Mouse (Mus musculus) embryonic facial prominence, embryonic 14.5 days (tissue): Measurements from ENCODE around the gene Nedd4. TPM values are rescaled to one million over a fixed set of nuclear protein-coding genes. Genes with fewer than 3 reads are reported as not detected.

Experiments
- ATAC-seq: fragments of 200-750 bp; cut with Nextera tagmentation; 2 replicates; pipeline ENCODE4 v1.8.0; 2017; ENCODE audit warnings: low read depth, moderate number of reproducible peaks, moderate TSS enrichment
- DNase-seq: peaks from one replicate; pipeline ENCODE4 v3.0.0-alpha.2; 2015; ENCODE audit warnings: low spot score
- H3K27ac ChIP-seq: fragments of 300-500 bp; sonication (generic); replicated peaks from 2 replicates; pipeline ENCODE4 v1.5.1; 2014; ENCODE audit warnings: low read depth, mild to moderate bottlenecking, low read length, moderate library complexity
- H3K27me3 ChIP-seq: fragments of 300-500 bp; sonication (generic); replicated peaks from 2 replicates; pipeline ENCODE4 v1.6.1; 2014; ENCODE audit warnings: low read length; ENCODE audit not compliant: control insufficient read depth, insufficient read depth
- H3K36me3 ChIP-seq: fragments of 300-500 bp; sonication (generic); 2 replicates; pipeline ENCODE4 v1.6.1; 2014; ENCODE audit warnings: low read length, mixed read lengths; ENCODE audit not compliant: control insufficient read depth, insufficient read depth
- H3K4me1 ChIP-seq: fragments of 300-500 bp; sonication (generic); 2 replicates; pipeline ENCODE4 v1.6.1; 2014; ENCODE audit warnings: antibody characterized with exemption, low read length; ENCODE audit not compliant: control insufficient read depth, insufficient read depth
- H3K4me2 ChIP-seq: fragments of 300-500 bp; sonication (generic); 2 replicates; pipeline ENCODE4 v1.6.1; 2014; ENCODE audit warnings: low read depth, mild to moderate bottlenecking, low read length, moderate library complexity, mixed read lengths
- H3K4me3 ChIP-seq: fragments of 300-500 bp; sonication (generic); 2 replicates; pipeline ENCODE4 v1.5.1; 2014; ENCODE audit warnings: low read depth, mild to moderate bottlenecking, low read length
- H3K9ac ChIP-seq: fragments of 300-500 bp; sonication (generic); 2 replicates; pipeline ENCODE4 v1.6.1; 2014; ENCODE audit warnings: low read depth, mild to moderate bottlenecking, low read length, moderate library complexity, mixed read lengths
- H3K9me3 ChIP-seq: fragments of 300-500 bp; sonication (generic); 2 replicates; pipeline ENCODE4 v1.6.1; 2016; ENCODE audit warnings: low read length; ENCODE audit not compliant: control insufficient read depth
- WGBS: fragments of 180-500 bp; shearing (Covaris S2); extraction: QIAGEN DNeasy Blood & Tissue Kit; methylation state at CpG from one replicate; pipeline ENCODE4 v1.1.7; 2014; 5-methylcytosine and 5-hydroxymethylcytosine counted together
- polyA plus RNA-seq: library from polyadenylated mRNA; unstranded; fragments of >200 nt; fragmentation: Nextera tagmentation; extraction: Ambion mirVana; gene quantifications from 2 replicates; pipeline ENCODE4 v1.2.1, GENCODE M21; 2014

Gene Nedd4
- polyA plus RNA-seq, 1 experiment from 2014 or later, result 649 TPM

- Histone ChIP-seq H3K27me3 (no peaks in the 10 kb centered on the region), H3K4me1 (peaks cover 49% of the 10 kb centered on the region), H3K9ac (0 out of 2 replicates have a peak overlapping the region, but pooled peaks have one; percentile 9), H3K36me3 (peaks cover 84% of the 10 kb centered on the region), H3K4me2 (0 out of 2 replicates have a peak overlapping the region, but pooled peaks have one; percentile 21), H3K9me3 (no peaks in the 10 kb centered on the region), H3K4me3 (no peak overlapping the region), H3K27ac (peak overlapping the region; percentile 72; the same call in 1 of the 2 replicates)
- ATAC-seq (no peak), DNase-seq (no peak)
- 86% methylated on average over 14 of the region's 14 CpGs for WGBS
Observed at GRCm38 (mm10) chr9:72693861-72694260, 31.7 kb downstream of the Nedd4 start.

GRCm38 (mm10) chr9:72696508-72696907 lies 34.4 kb downstream of the Nedd4 start:
- H3K4me3 ChIP-seq, result no peak overlapping the region
- no peaks in the 10 kb centered on the region for H3K9me3 ChIP-seq
- peaks cover 81% of the 10 kb centered on the region for H3K36me3 ChIP-seq
- 0 out of 2 replicates have a peak overlapping the region, but pooled peaks have one; percentile 3 for H3K9ac ChIP-seq
- peak overlapping the region; percentile 16; the same call in 1 of the 2 replicates for H3K4me2 ChIP-seq
- DNase-seq, result no peak
- no peak for ATAC-seq
- H3K27ac ChIP-seq, result no peak overlapping the region
- peaks cover 54% of the 10 kb centered on the region for H3K4me1 ChIP-seq
- H3K27me3 ChIP-seq, result no peaks in the 10 kb centered on the region
- WGBS, result 41% methylated on average over 3 of the region's 3 CpGs

- Histone ChIP-seq H3K27ac (no peak overlapping the region), H3K4me3 (no peak overlapping the region), H3K4me2 (no peak overlapping the region), H3K9ac (no peak overlapping the region), H3K36me3 (peaks cover 86% of the 10 kb centered on the region), H3K4me1 (peaks cover 45% of the 10 kb centered on the region), H3K27me3 (no peaks in the 10 kb centered on the region), H3K9me3 (no peaks in the 10 kb centered on the region)
- WGBS, result 88% methylated on average over 4 of the region's 4 CpGs
- DNase-seq (no peak), ATAC-seq (no peak)
Observed at GRCm38 (mm10) chr9:72697779-72698178, 35.6 kb downstream of the Nedd4 start.

GRCm38 (mm10) chr9:72699702-72700101 lies 37.6 kb downstream of the Nedd4 start:
- H3K4me1 ChIP-seq, result peaks cover 29% of the 10 kb centered on the region
- DNase-seq, result no peak
- no peaks in the 10 kb centered on the region for H3K9me3 ChIP-seq
- ATAC-seq, result peak; percentile 26; the same call in 1 of the 2 replicates
- no peak overlapping the region for H3K9ac ChIP-seq
- no peaks in the 10 kb centered on the region for H3K27me3 ChIP-seq
- WGBS, result 53% methylated on average over 3 of the region's 3 CpGs
- no peak overlapping the region for H3K4me2 ChIP-seq
- peak overlapping the region; percentile 10; the same call in 1 of the 2 replicates for H3K27ac ChIP-seq
- H3K36me3 ChIP-seq, result peaks cover 87% of the 10 kb centered on the region
- no peak overlapping the region for H3K4me3 ChIP-seq

- H3K27me3 ChIP-seq, result no peaks in the 10 kb centered on the region
Observed at GRCm38 (mm10) chr9:72701441-72701840, 39.3 kb downstream of the Nedd4 start.

GRCm38 (mm10) chr9:72702075-72702474 lies 39.9 kb downstream of the Nedd4 start:
- no peaks in the 10 kb centered on the region for H3K27me3 ChIP-seq

More at GRCm38 (mm10) chr9:72701441-72701840, 39.3 kb downstream of the Nedd4 start:
- Histone ChIP-seq H3K9me3 (no peaks in the 10 kb centered on the region), H3K9ac (no peak overlapping the region), H3K27ac (no peak overlapping the region), H3K4me2 (no peak overlapping the region), H3K36me3 (peaks cover 91% of the 10 kb centered on the region), H3K4me3 (no peak overlapping the region), H3K4me1 (peaks cover 28% of the 10 kb centered on the region)
- ATAC-seq, result no peak
- DNase-seq, result no peak
- WGBS, result 48% methylated on average over 8 of the region's 8 CpGs

GRCm38 (mm10) chr9:72703142-72703541 lies 41.0 kb downstream of the Nedd4 start:
- Histone ChIP-seq H3K27ac (no peak overlapping the region), H3K36me3 (peaks cover 91% of the 10 kb centered on the region), H3K27me3 (no peaks in the 10 kb centered on the region), H3K4me2 (no peak overlapping the region), H3K9ac (no peak overlapping the region), H3K4me1 (peaks cover 25% of the 10 kb centered on the region), H3K9me3 (no peaks in the 10 kb centered on the region), H3K4me3 (no peak overlapping the region)
- DNase-seq (no peak), ATAC-seq (no peak)
- 92% methylated on average over 4 of the region's 4 CpGs for WGBS

More at GRCm38 (mm10) chr9:72702075-72702474, 39.9 kb downstream of the Nedd4 start:
- no peak overlapping the region for H3K9ac ChIP-seq
- no peak overlapping the region; the same call in 1 of the 2 replicates for H3K27ac ChIP-seq
- DNase-seq (peak; percentile 78), ATAC-seq (no peak; the same call in 1 of the 2 replicates)
- H3K4me1 ChIP-seq, result peaks cover 26% of the 10 kb centered on the region
- peaks cover 91% of the 10 kb centered on the region for H3K36me3 ChIP-seq
- H3K9me3 ChIP-seq, result no peaks in the 10 kb centered on the region
- H3K4me2 ChIP-seq, result no peak overlapping the region
- 28% methylated on average over 2 of the region's 2 CpGs for WGBS
- no peak overlapping the region for H3K4me3 ChIP-seq

- Histone ChIP-seq H3K4me3 (no peak overlapping the region), H3K36me3 (peaks cover 90% of the 10 kb centered on the region), H3K27ac (no peak overlapping the region), H3K4me1 (peaks cover 21% of the 10 kb centered on the region), H3K9ac (no peak overlapping the region), H3K9me3 (no peaks in the 10 kb centered on the region), H3K4me2 (no peak overlapping the region), H3K27me3 (no peaks in the 10 kb centered on the region)
- WGBS, result 70% methylated on average over 6 of the region's 6 CpGs
- DNase-seq (no peak), ATAC-seq (no peak)
Observed at GRCm38 (mm10) chr9:72703754-72704153, 41.6 kb downstream of the Nedd4 start.

- 85% methylated on average over 2 of the region's 2 CpGs for WGBS
- no peak overlapping the region for H3K9ac ChIP-seq
- H3K9me3 ChIP-seq, result no peaks in the 10 kb centered on the region
- H3K27ac ChIP-seq, result no peak overlapping the region
- H3K27me3 ChIP-seq, result no peaks in the 10 kb centered on the region
- H3K4me2 ChIP-seq, result no peak overlapping the region
- H3K4me3 ChIP-seq, result no peak overlapping the region
- peaks cover 90% of the 10 kb centered on the region for H3K36me3 ChIP-seq
- peaks cover 7% of the 10 kb centered on the region; the same call in 1 of the 2 replicates for H3K4me1 ChIP-seq
- ATAC-seq (no peak), DNase-seq (no peak)
Observed at GRCm38 (mm10) chr9:72705270-72705669, 43.1 kb downstream of the Nedd4 start.
